Mouse (Mus musculus) myocyte (in vitro differentiated cells): ENCODE results near the gene Dock1.

Experiments
- E2F4 ChIP-seq: IDR thresholded peaks from one replicate; pipeline ENCODE4 v1.6.1; 2011; ENCODE audit warnings: mild to moderate bottlenecking, control low read depth, moderate library complexity; ENCODE audit not compliant: insufficient read depth
- MAX ChIP-seq: IDR thresholded peaks from one replicate; pipeline ENCODE4 v1.6.1; 2011; ENCODE audit warnings: low read depth, mild to moderate bottlenecking, control low read depth
- POLR2A ChIP-seq: IDR thresholded peaks from one replicate; pipeline ENCODE4 v1.6.1; 2011; ENCODE audit warnings: low read depth, mild to moderate bottlenecking, control low read depth, moderate library complexity; ENCODE audit not compliant: insufficient read length
- REST ChIP-seq: IDR thresholded peaks from one replicate; pipeline ENCODE4 v1.6.1; 2011; ENCODE audit warnings: mild to moderate bottlenecking, control low read depth, moderate library complexity; ENCODE audit not compliant: insufficient read depth, insufficient read length

DNA sequence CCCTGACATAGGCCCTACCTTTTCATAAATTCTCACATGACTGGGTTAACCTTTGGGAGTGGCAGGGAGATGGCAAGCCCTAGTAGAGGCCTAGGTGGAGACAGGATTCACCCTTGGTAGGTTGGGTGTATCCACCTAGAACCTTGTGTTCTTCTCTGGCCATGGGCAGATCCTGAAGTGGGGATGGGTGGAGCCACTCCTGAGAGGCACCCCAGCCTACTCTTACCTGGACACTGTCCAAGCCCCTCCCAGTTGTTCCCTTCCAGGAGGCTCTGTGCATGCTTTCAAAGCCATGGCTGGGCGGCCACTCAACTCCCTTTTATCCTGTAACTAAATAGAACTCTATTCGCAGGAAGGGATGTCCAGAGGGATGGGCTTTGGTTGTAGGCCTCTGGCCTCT, 33.2 kb downstream of the Dock1 start:
- TF ChIP-seq POLR2A (no peak), REST (no peak), E2F4 (no peak), MAX (no peak)
